Mouse (Mus musculus) megakaryocyte progenitor cell, adult 5-6 weeks (primary cell): Measurements from ENCODE around the gene Zbtb2. TPM values are rescaled to one million over a fixed set of nuclear protein-coding genes. Genes with fewer than 3 reads are reported as not detected.
A peak's percentile ranks its signal among the peaks of the same experiment; 100 is the strongest.

Source experiments
- ATAC-seq: replicated peaks from 2 replicates; pipeline ENCODE4 v1.8.0; 2016; ENCODE audit warnings: mild to moderate bottlenecking, moderate TSS enrichment, inconsistent platforms; ENCODE audit not compliant: poor library complexity
- total RNA-seq, 2 experiments: library from RNA; stranded (forward) in 1 of 2; stranded (reverse) in 1 of 2; fragments of 157-497, 149-512 nt in 1 of 2; fragments of 200-1000 nt in 1 of 2; gene quantifications; 2 replicates each; pipeline versions ENCODE4 v1.2.3 to v1.2.4; 2015 to 2017

Zbtb2 gene
- total RNA-seq, 2 experiments from 2014 or later = 11.9 to 15.5 TPM

DNA sequence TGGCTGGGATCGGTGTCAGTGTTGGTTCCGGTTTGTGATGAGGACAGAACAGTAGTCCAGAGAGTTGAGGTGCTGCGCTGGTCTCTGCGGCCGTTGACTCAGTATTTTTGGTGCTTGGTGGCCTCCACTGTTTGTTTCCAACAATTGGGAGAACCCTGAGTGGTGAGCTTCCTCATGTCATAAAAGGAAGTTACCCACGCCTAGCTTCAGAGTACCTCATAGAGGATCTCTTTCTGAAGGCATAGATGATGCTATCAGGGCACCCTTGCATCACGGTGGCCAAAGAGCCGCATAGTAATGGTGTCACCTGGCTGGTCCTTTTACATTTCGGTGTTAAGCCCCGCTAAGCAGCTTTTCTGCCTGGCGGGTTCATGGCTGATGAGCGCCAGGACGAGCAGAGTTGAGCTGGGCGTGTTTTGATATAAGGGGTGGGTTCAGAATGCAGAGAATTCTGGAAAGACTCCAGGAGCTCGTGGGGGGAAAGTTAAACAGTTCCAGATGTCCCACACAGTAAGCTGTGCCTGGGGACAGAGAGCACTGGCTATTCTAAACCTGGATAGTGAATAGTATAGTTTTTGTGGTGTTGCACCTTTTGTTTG lies 48.9 kb downstream of the Zbtb2 start:
- no peak for ATAC-seq

GRCm38 (mm10) chr10:4334039-4334683 lies 53.7 kb downstream of the Zbtb2 start:
- peak; percentile 95 for ATAC-seq

DNA sequence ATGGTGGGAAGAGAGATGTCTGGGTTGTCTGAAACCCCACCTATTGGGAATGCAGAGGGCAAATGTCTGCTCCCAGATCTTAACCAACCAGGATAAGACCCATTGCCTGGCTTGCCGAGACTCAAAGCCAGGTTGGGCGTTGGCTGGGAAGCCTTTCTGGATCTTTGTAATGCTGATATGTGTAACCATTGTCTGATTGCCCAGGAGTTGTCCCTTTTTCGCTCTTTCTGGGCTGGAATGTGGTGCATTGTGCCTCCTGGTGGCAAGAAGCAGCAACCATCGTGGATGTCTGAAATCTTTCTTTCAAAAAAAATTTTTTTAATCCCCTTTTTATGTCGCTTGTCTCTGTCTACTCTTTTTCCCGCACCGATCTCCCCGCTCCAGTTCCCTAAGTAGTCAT lies 54.6 kb downstream of the Zbtb2 start:
- peak; percentile 76 for ATAC-seq

DNA sequence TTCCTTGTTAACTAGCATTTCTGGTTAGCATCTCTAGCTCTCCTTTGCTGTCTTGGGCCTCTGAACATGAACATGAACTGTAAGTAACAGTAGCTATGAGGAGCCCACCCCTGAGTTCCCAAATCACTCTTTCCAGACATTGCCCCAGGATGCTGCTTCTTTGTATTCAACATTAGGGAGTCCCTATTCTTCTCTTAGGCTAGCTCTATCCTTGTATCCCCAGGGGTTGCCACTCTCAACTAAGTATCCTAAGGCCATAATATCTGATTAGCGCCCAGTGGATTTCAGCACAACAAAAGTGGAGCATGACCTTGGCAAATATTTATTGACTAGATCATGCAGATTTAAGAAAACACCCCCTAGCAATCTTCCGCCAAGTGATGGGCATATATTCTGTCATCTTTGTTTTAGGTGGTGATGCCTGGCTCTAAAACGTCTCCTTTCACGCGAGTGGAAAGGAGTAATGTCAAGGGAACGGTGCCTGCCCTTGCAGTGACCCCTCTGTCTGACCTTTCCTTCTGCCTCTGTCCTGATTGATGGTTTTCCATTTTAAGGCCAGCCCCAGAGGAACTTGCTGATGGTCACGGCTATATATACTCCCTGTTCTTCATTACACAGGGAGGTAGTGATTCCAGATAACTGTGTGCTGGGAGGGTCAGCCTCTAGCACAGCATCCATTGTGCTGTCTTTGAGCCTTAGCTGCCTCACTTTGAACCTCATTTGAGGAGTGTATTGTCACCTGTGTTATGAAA lies 55.5 kb downstream of the Zbtb2 start:
- no peak for ATAC-seq

DNA sequence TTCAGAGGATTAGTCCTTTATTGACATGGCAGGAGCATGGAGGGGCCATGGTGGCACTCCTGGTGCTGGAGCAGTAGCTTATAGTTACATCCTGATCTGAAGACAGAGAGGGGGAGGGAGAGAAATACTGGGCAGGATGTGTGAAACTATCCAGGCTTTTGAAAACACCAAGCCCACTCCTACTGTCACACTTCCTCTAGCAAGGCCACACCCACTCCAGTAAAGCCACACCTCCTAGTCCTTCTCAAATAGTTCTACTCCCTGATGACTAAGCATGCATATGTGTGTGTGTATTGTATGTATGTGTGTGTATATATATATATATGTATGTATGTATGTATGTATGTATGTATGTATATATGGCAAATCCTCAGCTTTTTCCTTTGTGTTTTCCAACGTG lies 60.2 kb downstream of the Zbtb2 start:
- no peak for ATAC-seq

- ATAC-seq = no peak
These were observed 62.3 kb downstream of the Zbtb2 start for GRCm38 (mm10) chr10:4325562-4325961.

DNA sequence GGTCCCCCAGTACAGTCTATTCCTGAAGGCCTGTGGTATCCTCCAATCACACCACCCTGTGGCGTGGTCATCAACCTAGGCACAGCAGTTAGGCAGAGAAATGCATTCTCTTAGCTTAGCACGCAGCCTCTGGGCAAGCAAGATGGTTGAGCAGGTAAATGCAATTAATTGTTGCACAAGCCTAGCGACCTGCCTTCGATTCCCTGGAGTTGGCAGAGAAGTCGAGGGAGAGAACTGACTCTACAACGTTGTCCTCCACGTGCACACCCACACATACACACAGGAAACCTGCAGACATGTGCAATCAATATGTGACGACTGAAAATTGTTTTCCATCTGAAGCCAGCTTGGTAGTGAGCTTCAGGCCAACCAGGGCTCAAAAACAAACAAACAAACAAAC lies 64.0 kb downstream of the Zbtb2 start:
- no peak for ATAC-seq

Other genes starting within 250 kb of the Zbtb2 start
- gene Akap12, start 121.7 kb downstream of the Zbtb2 start, total RNA-seq (2015) = 0.12 and 0.59 TPM in 2 replicates
- 0.21 and 0.64 TPM in 2 replicates for gene Akap12, start 121.7 kb downstream of the Zbtb2 start, total RNA-seq (2017)
- gene Rmnd1, start 44.3 kb upstream of the Zbtb2 start, total RNA-seq (2015) = 74.5 and 95.0 TPM in 2 replicates
- 41.0 and 79.0 TPM in 2 replicates for gene Rmnd1, start 44.3 kb upstream of the Zbtb2 start, total RNA-seq (2017)
- gene Armt1, start 44.4 kb upstream of the Zbtb2 start, total RNA-seq (2015) = 33.8 and 35.8 TPM in 2 replicates
- gene Armt1, start 44.4 kb upstream of the Zbtb2 start, total RNA-seq (2017) = 36.9 and 52.4 TPM in 2 replicates
- 0.10 and 0.12 TPM in 2 replicates for gene Ccdc170, start 94.4 kb upstream of the Zbtb2 start, total RNA-seq (2015)
- 0.37 TPM in 1 of 2 replicates, not detected in the other for gene Ccdc170, start 94.4 kb upstream of the Zbtb2 start, total RNA-seq (2017)
- gene Esr1, start 223.5 kb upstream of the Zbtb2 start, total RNA-seq (2015) = 14.4 and 16.2 TPM in 2 replicates
- gene Esr1, start 223.5 kb upstream of the Zbtb2 start, total RNA-seq (2017) = 9.5 and 10.9 TPM in 2 replicates